Mouse (Mus musculus) MEL-GATA-1-ER (cell line): ENCODE measurements at regions not wholly inside any gene's neighbourhood (a gene's known extent, or its start where the extent isn't known, plus 50 kb on each side); places are given as distances from the start of the nearest gene placed in this dataset.
A peak's percentile ranks its signal among the peaks of the same experiment; 100 is the strongest.

Experiments
- DNase-seq: peaks from one replicate; pipeline ENCODE4 v3.0.0-alpha.2; 2012; ENCODE audit warnings: low read depth; ENCODE audit errors: extremely low read depth

DNA sequence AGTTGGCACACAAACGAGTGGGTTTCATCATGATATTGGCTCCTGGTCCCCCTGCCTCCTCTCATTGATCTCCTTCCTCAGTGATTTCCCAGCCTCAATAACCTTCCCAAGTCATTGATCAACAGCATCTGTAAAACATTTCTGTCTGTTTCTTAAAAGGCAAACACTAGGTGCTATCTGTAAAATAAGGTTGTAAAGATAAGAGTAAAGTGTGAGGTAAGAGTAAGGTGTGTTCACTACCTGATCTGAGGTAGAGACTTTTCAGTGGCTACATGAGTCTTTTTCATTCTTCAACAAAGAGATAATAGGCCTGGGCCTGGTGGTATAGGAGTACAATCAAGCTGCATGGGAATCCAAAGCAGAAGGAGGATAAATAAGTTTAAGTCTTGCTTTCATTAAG is 55.7 kb downstream of the Plk2 start:
- no peak for DNase-seq

DNA sequence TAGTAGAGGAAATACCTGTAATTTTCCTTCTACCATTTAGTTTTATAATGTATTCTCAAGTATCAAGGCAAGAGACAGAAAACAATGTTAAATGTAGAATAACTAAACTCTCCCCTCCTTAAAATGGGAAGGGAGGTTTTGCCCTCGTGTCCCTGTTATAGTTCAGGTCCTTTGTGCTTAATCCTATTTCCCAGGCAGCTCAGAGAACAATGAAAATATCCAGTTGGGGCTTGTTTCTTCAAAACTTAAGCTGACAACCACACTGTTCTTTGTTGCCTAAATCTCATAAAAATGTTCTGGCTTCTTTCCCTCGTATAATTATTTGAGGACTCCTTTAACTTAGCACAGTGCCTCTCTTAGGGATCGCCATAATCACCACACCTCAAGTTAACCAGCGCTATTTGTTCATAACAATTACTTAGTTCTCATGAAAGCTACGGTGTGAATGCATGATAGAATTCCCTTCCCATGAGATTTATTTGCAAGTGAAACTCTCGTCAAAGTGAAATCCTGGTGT is 57.2 kb downstream of the Plk2 start:
- no peak for DNase-seq

DNA sequence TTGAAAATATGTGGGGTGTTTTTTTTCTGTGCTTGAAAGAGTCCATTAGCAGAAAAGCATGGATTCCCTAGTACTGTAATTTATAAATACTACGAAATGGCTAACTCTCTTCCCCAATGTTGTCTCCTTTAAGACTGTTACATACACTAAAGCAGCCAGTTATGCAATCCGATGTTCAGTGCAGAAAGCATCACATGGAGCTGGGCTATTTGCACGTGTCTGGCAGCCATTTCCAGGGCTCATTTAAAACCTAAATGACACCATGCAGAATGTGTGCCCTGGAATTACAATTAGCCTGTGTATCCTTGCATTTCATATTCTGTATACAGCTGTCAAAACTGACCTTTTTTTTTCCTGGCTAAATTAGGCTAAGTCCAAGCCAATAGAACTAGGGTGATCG is 60.2 kb downstream of the Plk2 start:
- no peak for DNase-seq

DNA sequence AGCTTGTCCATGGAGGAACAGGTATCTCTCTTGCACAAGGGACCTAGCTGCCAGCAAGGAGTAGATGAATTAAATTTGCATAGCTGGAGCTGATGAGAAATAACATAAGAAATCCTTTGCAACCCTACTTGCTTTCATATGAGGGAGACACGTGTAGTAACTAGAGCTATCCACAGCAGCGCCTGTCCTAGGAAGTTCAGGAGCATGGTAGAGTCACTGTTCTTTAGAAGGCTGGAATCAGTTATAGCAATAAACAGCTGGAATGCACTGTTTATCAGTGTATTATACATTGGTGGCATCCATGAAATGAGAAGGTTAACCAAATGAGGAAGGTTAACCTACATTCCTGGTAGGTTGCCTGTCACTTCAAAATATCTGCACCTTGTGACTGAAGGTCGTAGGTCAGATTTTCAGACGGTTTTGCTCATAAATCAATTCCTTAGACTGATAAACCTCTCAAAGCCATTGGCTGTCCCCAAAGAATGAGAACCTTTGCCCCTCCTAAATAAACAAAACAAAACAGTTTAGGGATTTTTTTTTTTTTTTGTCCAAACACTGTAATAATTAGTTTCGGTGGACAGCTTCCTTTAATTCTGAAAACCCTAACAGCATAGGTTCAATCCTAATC is 60.8 kb downstream of the Plk2 start:
- DNase-seq: no peak

DNA sequence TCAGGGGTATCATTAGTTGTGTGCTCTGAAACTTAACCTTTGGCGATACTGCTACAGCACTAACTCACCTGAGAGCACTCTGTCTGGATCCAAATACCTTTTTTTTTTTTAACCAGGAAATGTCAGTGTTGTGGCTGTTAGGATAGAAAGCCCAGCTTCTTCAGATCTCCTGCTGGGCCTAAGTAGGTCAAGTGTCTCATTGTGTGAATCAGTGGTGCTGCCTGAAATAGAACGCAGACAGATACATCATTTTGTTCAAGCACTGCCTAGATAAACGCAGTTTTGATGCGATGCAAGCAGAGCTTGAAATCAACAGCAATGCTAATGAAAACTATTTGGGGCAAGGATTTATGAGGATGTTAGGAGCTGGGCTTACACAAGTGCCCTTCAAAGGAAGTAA is 63.9 kb downstream of the Plk2 start:
- no peak for DNase-seq

DNA sequence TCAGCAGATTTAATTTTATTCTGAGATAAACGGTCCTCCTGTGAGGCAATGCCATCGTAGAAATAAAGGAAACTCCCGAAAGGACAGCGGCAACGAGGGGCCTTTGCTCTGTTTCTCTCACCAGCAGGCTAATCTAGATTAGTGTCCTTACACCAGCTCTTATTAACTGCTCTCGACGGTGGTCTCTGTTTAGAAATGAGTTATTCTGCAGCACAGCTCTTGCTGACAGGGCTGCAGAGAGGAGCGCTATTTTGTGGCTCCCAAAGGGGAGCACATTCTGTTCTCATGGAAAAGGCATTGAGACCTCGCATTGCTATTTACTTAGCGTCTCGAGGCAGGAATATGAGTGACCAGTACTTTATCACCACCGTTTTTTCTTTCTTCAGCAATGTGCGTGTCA is 66.7 kb downstream of the Plk2 start:
- DNase-seq: no peak

DNA sequence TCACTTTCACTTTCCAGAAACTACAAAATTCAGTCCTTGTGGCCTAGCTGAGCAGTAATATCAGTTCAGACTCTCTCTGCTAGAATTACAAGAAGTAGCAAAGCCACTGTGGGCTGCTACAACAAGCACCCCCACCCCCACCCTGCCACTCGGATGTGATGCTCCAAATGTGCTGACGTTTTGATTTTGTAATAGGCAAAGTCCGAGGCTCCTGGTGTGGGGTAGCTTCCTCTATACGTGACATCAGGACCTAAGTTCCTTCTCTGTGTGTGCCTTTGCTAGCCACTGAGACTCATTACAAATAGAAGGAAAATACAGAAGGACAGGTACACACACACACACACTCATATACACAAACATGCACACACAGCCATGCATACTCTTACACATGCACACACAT is 76.7 kb downstream of the Plk2 start:
- no peak for DNase-seq

DNA sequence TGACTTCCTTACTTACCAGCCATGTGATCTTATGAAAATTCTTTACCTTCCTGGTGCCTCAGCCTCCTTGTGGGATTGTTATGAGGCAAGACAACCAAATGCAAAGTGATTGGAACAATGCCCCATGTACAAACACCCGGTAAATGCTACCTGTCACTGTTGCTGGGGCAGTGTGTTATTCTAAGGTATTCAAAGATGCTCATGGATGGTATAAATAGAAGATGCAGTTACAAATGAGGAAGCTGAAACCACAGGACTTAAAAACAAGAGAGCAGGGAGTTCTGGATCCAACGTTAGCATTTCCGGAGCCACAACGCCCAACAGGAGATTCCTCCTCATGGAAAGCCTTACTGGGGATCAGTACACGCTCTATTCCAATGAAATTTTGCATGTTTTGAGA is 82.9 kb downstream of the Plk2 start:
- DNase-seq: no peak

DNA sequence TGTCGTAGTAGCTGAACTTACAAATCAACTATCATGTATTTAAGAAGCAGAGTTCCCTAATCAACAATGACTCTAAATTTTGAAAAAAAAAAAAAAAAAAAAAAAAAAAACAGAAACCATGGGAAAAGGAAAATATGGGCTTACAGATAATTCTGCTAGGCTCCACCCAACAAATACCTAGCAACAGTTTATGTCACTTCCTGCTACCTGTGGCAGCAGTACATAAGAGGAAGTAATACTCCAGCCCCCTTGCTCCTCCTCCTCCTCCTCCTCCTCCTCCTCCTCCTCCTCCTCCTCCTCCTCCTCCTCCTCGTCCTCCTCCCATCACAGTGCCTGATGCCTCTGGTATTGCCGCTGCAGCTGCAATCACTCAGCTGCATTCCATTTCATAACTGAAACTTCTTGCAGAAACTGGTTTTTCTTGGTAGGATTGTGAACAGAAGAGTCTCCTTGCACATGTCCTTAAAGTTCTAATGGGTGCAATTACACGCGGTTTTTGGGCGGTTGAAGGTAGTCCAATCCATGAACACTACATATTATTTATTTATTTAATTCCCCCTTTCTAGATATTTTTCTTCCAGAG is 89.6 kb downstream of the Plk2 start:
- no peak for DNase-seq

DNA sequence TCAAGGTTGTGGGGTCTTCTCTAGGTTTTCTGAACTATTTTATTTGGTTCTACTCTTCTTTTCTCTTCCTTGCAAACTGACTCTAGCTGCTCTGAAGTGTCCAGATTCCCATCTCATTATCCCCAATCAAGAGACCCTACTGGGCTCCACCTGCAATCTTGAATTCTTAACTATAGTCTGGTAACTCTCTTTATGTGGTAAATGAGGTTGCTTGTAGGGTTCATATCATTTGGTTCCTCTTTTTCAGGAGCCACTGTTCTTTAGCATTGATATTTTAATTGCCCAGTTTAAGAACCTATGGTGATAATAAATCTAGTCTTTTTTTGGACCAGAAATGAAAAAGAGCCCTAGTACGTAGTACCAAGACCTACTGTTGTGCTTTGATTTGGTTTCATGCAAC is 90.7 kb downstream of the Plk2 start:
- no peak for DNase-seq

DNA sequence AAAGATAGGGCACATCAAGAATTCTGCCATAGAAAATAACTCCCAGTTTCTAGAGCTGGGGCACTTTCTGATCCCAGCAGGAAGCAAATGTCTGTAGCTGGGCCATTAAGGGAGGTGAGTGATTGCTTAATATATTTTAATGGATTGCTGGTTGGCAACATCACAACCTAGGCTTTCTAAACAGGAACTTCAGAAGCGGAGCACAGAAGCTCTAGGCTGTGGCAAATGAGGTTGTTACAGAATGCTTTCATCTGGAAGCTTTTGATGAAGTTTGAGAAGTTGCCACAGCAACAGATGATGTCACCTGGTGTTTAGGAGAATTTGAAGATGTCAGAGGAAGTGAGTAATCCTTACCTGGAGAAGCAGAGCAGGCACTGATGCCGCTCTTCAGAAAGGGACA is 95.3 kb downstream of the Plk2 start:
- DNase-seq: no peak

DNA sequence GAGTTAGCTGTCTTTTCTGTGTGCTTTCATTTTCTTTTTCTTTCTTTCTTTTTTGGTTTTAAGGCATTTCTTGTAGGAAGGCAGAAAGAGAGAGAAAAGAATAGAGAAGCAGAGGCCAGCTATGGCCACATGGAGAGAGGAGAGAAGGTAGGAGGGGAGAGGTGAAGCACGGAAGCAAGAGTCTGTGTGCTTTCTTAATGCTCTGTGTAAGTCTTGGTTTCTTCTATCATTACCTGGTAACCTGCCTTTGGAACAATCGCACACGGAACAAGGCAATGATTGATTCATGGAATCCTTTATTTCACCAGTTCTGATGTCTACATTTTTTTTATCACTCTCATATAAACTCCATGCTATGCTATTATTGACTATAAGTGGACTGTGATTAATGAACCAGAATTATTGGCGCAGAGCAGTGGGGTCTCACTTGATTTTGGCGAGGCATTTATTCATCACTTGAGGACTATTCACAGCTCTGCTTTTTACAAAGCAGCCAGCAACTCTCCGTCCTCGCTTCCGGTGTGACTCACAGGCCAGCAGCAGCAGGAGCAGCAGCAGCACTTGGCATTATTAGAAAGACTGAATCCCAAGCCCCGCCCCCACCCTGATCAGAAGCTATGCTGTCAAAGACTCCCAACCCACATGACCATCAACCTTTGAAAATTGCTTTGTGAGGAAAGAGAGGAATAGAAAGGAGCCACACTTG is 97.6 kb downstream of the Plk2 start:
- no peak for DNase-seq

DNA sequence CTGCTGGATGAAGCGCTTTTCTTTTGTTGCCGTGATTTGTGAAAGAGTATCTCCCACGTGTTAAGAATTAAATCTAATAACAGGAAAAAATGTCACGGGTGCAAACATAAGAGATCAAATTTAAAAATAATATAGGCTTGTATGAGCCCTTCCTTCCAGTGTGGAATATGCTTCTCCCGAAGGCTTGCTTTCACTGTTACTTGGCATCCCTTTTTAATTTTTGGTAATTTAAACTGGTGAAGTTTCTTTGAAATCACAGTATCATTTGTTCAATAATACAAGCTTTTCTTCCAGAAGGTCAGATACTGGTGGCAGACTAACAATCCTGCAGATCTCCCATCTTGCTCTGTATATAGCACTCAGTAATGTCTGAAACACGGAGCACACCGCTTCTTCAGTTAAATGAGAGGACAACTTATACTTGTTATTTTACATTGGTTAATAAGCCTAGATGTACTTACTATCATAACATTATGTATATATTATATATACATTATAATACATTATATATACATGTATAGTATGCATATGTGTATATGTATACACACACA is 98.2 kb downstream of the Plk2 start:
- DNase-seq: no peak

DNA sequence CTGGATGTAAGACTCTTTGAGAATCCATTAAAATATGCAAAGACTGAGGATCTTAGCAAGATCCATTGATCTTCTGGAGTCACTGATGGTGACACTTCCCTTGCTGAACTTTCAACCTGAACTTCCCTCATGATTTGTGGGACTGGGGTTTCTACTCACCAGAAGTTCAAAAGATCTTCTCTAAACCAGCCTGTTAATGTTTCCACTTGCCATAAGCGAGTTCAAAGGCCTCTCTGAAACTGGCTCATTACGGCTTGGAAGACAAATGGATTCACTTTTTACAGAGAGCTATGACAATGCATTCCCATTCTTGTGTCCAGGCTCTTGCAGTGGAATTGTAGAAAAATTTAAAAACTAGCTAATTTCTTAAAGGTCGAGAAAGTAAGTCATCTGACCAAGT is 102.6 kb downstream of the Plk2 start:
- no peak for DNase-seq

DNA sequence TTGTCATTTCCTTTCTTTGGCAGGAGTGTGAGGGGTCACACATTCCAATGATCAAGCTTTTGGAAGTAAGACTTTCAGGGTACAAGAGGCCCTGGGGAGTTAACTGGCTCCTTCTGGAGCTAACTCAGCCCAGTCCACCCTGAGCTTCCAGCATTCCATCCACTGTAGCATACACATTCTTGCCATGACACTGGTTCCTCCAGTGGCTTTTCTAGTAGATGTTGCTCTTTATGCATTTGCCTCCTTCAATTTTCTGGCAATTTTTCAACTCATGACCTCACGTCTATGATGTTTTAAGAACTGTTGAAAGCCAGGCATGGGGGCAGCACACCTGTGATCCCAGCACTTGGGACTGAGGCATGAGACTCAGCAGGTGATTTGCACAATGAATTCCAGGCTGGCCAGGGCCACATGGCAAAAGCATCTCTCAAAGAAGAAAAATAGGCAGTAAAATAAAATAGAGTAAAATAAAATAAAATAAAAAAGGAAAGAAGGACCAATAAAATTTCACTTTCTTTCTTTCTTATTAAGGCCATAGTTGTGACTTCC is 113.0 kb downstream of the Plk2 start:
- no peak for DNase-seq

DNA sequence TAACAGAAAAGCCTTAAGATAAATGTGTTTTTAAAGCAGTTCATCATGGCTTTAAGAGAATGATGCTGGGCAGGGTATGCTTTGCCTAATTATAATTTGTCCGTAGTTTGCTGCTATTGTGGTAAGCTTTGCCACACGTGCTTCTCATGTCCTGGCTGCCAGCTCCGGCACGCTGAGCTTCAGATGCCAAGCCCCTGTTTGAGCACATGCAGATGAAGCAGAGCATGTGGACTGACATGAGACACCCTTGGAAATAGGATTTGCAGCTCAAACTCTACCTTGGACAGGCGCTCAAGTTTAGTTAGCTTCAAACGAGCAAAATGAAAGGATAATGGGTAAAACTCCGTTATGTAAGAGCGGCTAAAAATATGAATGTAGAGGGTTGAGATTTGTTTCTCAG is 123.1 kb downstream of the Plk2 start:
- DNase-seq: no peak

DNA sequence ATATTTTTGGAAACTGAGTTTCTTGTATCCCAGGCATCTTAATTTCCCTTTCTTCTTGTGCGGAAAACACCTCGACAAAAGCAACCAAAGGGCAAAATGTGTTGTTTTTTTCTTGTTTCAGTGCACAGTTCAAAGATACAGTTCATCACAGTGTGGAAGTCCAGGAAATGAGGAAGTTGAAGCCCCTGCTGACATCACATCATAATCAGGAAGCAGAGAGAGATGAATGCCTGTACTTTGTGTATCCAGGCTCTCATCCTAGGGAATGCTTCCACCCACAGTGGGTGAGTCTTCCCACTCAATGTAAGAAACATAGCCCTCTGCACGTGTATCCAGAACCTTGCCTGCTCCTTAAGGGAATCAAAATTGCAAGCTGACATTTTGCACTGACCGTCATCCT is 128.1 kb downstream of the Plk2 start:
- DNase-seq: peak; percentile 0

DNA sequence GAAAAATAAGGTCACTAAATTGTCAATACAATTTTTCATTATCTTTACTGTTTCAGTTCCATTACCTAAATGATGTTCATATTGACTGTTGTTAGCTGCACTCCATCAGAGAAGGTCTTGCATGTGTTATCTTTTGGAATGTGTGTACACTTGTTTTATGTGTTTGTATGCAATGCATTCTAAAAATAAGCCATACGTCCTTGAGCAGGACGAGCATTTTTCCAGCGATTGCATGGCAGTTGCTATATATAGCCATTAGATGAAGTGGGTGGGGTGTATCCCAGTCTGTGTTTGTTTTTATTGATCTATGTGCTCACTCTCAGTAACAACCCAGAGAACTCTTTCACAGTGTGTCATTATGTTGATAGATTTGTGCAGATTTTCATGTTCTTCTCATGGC is 132.8 kb downstream of the Plk2 start:
- DNase-seq: no peak

DNA sequence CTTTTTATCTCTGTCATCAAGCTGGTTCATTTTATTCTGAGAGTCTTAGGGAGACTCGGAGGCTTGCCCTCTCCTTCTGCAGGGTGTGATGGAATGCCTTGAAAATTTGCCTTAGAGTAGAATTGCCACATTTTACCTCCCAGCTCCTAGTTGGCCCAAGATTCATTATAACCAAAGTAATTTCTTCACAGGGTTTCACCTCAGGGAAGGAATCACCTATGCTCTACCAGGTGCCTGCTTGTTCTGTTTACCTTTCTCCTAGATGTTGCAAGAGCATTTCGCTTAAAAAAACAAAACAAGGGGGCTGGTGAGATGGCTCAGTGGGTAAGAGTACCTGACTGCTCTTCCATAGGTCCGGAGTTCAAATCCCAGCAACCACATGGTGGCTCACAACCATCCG is 134.8 kb downstream of the Plk2 start:
- no peak for DNase-seq

DNA sequence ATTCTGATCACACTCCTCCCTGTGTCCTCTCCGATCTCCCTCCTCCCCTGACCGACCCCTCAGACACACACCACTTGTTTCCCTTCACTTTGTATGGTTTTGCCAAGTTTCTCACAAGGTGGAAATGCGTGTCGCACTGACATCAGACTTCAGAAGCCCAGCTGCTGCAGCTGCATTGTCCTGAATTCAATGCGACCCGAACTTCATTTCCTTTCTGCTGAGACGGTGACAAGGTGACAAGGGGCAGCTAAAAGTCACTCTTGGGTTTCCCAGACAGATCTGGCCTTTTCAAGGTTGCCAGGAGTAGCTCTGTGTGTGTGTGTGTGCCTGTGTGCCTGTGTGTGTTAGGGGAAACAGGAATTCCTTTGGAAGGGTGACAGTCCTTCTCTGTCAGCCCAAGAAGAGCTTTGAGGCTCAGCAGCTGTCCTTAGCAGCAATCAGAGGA is 139.5 kb downstream of the Plk2 start:
- no peak for DNase-seq

DNA sequence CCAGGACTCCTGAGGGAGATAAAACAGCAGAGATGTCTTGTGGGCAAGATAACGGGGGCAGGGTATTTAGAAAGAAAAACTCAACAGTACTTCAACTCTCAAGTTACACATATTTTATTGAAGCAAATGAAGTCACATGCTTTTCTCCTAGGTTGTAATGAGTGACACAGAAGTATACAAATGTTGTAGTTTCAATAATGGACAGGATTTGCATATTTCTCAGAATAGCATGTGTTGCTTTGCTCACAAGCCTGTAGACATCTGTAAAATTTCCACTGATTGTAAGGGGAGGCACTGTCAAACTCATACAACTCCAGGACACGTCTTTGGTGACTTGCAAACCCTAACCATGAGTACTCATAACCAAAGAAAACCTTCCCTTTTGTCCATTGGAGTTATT is 140.9 kb downstream of the Plk2 start:
- no peak for DNase-seq

DNA sequence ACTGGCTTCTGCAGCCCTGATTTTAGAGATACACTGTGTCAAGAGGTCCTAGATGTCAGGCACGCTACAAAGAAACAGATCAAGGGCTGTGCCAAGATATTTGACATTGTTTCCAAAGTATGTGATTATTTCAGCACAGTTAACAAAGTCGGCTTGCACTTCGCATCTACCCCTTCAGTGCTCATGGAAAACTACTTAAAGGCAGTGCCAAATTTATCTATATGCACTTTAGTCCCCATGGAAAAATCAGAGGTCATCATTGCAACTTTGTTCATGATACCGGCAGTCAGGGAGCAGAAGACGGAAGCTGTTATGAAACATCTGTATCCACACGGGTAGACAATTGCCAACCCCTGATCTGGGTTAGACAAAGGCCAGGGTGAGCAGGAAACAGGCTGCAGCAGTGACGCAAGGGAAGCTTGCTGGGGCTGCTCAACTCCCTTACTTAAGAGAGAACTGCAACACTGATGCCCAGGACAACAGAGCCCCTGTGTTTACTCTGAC is 143.2 kb downstream of the Plk2 start:
- no peak for DNase-seq
